Mouse (Mus musculus): Measurements from ENCODE around the gene Srsf10. TPM values are rescaled to one million over a fixed set of nuclear protein-coding genes. Genes with fewer than 3 reads are reported as not detected.
A peak's percentile ranks its signal among the peaks of the same experiment; 100 is the strongest.

The Srsf10 gene
- polyA plus RNA-seq, 1 experiment = 28.6 TPM

GRCm38 (mm10) chr4:135832070-135832469 is 23.5 kb upstream of the Srsf10 start:
- Histone ChIP-seq H3K4me3 (replicated peaks) (no peak overlapping the region), H3K27me3 (ENCODE audit: control insufficient read depth) (no peaks in the 10 kb centered on the region), H3K9me3 (ENCODE audit: control insufficient read depth, low read length) (no peaks in the 10 kb centered on the region), H3K36me3 (ENCODE audit: control insufficient read depth) (no peaks in the 10 kb centered on the region), H3K4me1 (ENCODE audit: control insufficient read depth) (no peaks in the 10 kb centered on the region; the same call in 1 of the 2 replicates)
- TF ChIP-seq TAL1 (IDR thresholded peaks at IDR 0.05; ENCODE audit: low read length) (no peak), GATA1 (IDR thresholded peaks at IDR 0.05; ENCODE audit: low read length) (no peak)

- Histone ChIP-seq H3K4me1 (ENCODE audit: control insufficient read depth) (peaks cover 5% of the 10 kb centered on the region), H3K27me3 (ENCODE audit: control insufficient read depth) (peaks cover 4% of the 10 kb centered on the region), H3K36me3 (ENCODE audit: control insufficient read depth) (no peaks in the 10 kb centered on the region), H3K9me3 (ENCODE audit: control insufficient read depth, low read length) (no peaks in the 10 kb centered on the region), H3K4me3 (replicated peaks) (no peak overlapping the region)
- TF ChIP-seq TAL1 (IDR thresholded peaks at IDR 0.05; ENCODE audit: low read length) (no peak), GATA1 (IDR thresholded peaks at IDR 0.05; ENCODE audit: low read length) (no peak)
Observed at GRCm38 (mm10) chr4:135833301-135834123, 22.0 kb upstream of the Srsf10 start.

- no peak for TF ChIP-seq GATA1 (IDR thresholded peaks at IDR 0.05; ENCODE audit: low read length)
- TF ChIP-seq TAL1 (IDR thresholded peaks at IDR 0.05; ENCODE audit: low read length) = no peak
- Histone ChIP-seq H3K4me1 (ENCODE audit: control insufficient read depth) (peaks cover 5% of the 10 kb centered on the region), H3K9me3 (ENCODE audit: control insufficient read depth, low read length) (no peaks in the 10 kb centered on the region), H3K27me3 (ENCODE audit: control insufficient read depth) (peaks cover 4% of the 10 kb centered on the region), H3K4me3 (replicated peaks) (no peak overlapping the region), H3K36me3 (ENCODE audit: control insufficient read depth) (no peaks in the 10 kb centered on the region)
Observed at GRCm38 (mm10) chr4:135834124-135834717, 21.3 kb upstream of the Srsf10 start.

GRCm38 (mm10) chr4:135838925-135839292 is 16.6 kb upstream of the Srsf10 start:
- no peaks in the 10 kb centered on the region for H3K36me3 ChIP-seq (ENCODE audit: control insufficient read depth)
- H3K27me3 ChIP-seq (ENCODE audit: control insufficient read depth) = peaks cover 4% of the 10 kb centered on the region
- peaks cover 8% of the 10 kb centered on the region for H3K9me3 ChIP-seq (ENCODE audit: control insufficient read depth, low read length)
- H3K4me3 ChIP-seq (replicated peaks) = no peak overlapping the region
- peaks cover 8% of the 10 kb centered on the region for H3K4me1 ChIP-seq (ENCODE audit: control insufficient read depth)
- TF ChIP-seq TAL1 (IDR thresholded peaks at IDR 0.05; ENCODE audit: low read length) = no peak
- no peak for TF ChIP-seq GATA1 (IDR thresholded peaks at IDR 0.05; ENCODE audit: low read length)

GRCm38 (mm10) chr4:135839293-135840011 is 16.1 kb upstream of the Srsf10 start:
- Histone ChIP-seq H3K27me3 (ENCODE audit: control insufficient read depth) (peaks cover 4% of the 10 kb centered on the region), H3K36me3 (ENCODE audit: control insufficient read depth) (no peaks in the 10 kb centered on the region), H3K4me1 (ENCODE audit: control insufficient read depth) (peaks cover 8% of the 10 kb centered on the region), H3K4me3 (replicated peaks) (no peak overlapping the region), H3K9me3 (ENCODE audit: control insufficient read depth, low read length) (peaks cover 8% of the 10 kb centered on the region)
- TF ChIP-seq GATA1 (IDR thresholded peaks at IDR 0.05; ENCODE audit: low read length) = no peak
- no peak for TF ChIP-seq TAL1 (IDR thresholded peaks at IDR 0.05; ENCODE audit: low read length)

- Histone ChIP-seq H3K9me3 (ENCODE audit: control insufficient read depth, low read length) (peaks cover 15% of the 10 kb centered on the region), H3K27me3 (ENCODE audit: control insufficient read depth) (no peaks in the 10 kb centered on the region), H3K4me1 (ENCODE audit: control insufficient read depth) (peaks cover 28% of the 10 kb centered on the region), H3K4me3 (replicated peaks) (no peak overlapping the region), H3K36me3 (ENCODE audit: control insufficient read depth) (peaks cover 2% of the 10 kb centered on the region; the same call in 1 of the 2 replicates)
- TF ChIP-seq GATA1 (IDR thresholded peaks at IDR 0.05; ENCODE audit: low read length) (no peak), TAL1 (IDR thresholded peaks at IDR 0.05; ENCODE audit: low read length) (no peak)
Observed at GRCm38 (mm10) chr4:135844400-135844799, 11.1 kb upstream of the Srsf10 start.

GRCm38 (mm10) chr4:135847581-135847980 is 8.0 kb upstream of the Srsf10 start:
- peaks cover 55% of the 10 kb centered on the region for H3K4me1 ChIP-seq (ENCODE audit: control insufficient read depth)
- peaks cover 7% of the 10 kb centered on the region for H3K36me3 ChIP-seq (ENCODE audit: control insufficient read depth)
- peaks cover 7% of the 10 kb centered on the region for H3K9me3 ChIP-seq (ENCODE audit: control insufficient read depth, low read length)
- TF ChIP-seq TAL1 (IDR thresholded peaks at IDR 0.05; ENCODE audit: low read length) (no peak), GATA1 (IDR thresholded peaks at IDR 0.05; ENCODE audit: low read length) (no peak)
- no peak overlapping the region for H3K4me3 ChIP-seq (replicated peaks)
- no peaks in the 10 kb centered on the region for H3K27me3 ChIP-seq (ENCODE audit: control insufficient read depth)

GRCm38 (mm10) chr4:135850411-135851095 is 5.0 kb upstream of the Srsf10 start:
- Histone ChIP-seq H3K9me3 (ENCODE audit: control insufficient read depth, low read length) (no peaks in the 10 kb centered on the region), H3K4me3 (replicated peaks) (peak overlapping the region; percentile 36), H3K27me3 (ENCODE audit: control insufficient read depth) (no peaks in the 10 kb centered on the region), H3K4me1 (ENCODE audit: control insufficient read depth) (peaks cover 84% of the 10 kb centered on the region), H3K36me3 (ENCODE audit: control insufficient read depth) (peaks cover 12% of the 10 kb centered on the region)
- TF ChIP-seq GATA1 (IDR thresholded peaks at IDR 0.05; ENCODE audit: low read length) = no peak
- no peak for TF ChIP-seq TAL1 (IDR thresholded peaks at IDR 0.05; ENCODE audit: low read length)
